Mouse (Mus musculus): ENCODE data around the gene Itpk1. TPM values are rescaled to one million over a fixed set of nuclear protein-coding genes. Genes with fewer than 3 reads are reported as not detected.

Itpk1 gene
- polyA plus RNA-seq, 1 experiment from 2014 or later = 38.7 TPM

GRCm38 (mm10) chr12:102612431-102612830, 92.3 kb downstream of the Itpk1 start:
- Histone ChIP-seq H3K36me3 (no peaks in the 10 kb centered on the region), H3K27ac (replicated peaks) (no peak overlapping the region), H3K9me3 (no peaks in the 10 kb centered on the region), H3K27me3 (no peaks in the 10 kb centered on the region), H3K4me2 (no peak overlapping the region), H3K9ac (no peak overlapping the region), H3K4me1 (replicated peaks) (peaks cover 16% of the 10 kb centered on the region), H3K4me3 (no peak overlapping the region)
- WGBS = 100% methylated on average over 1 of the region's 1 CpGs
- ATAC-seq (ENCODE audit: low FRiP score, low read depth) = no peak

DNA sequence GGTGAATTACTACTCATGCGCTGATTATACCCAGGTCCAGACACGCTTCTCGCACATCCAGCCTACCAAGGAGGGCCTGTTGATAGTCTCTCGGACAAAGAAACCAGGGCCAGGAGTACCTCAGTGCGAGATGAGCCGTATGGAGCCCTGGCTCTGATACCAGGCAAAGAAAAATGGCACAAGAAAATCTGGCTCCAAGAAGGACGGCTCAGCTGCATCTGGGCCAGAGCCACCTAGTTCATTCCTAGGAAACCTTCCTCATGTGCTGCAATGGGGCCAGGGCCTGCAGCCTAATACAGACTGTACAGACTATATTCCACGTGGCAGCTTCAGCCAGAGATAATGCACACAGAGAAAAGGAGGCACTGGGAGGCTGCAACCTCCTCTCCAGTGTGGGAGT, 93.8 kb downstream of the Itpk1 start:
- H3K27ac ChIP-seq (replicated peaks) = no peak overlapping the region
- H3K4me2 ChIP-seq = no peak overlapping the region
- 90% methylated on average over 8 of the region's 8 CpGs for WGBS
- ATAC-seq (ENCODE audit: low FRiP score, low read depth) = no peak
- peaks cover 16% of the 10 kb centered on the region; the same call in 1 of the 2 replicates for H3K4me1 ChIP-seq (replicated peaks)
- no peaks in the 10 kb centered on the region for H3K36me3 ChIP-seq
- no peaks in the 10 kb centered on the region for H3K27me3 ChIP-seq
- H3K9me3 ChIP-seq = no peaks in the 10 kb centered on the region
- H3K9ac ChIP-seq = no peak overlapping the region
- H3K4me3 ChIP-seq = no peak overlapping the region

DNA sequence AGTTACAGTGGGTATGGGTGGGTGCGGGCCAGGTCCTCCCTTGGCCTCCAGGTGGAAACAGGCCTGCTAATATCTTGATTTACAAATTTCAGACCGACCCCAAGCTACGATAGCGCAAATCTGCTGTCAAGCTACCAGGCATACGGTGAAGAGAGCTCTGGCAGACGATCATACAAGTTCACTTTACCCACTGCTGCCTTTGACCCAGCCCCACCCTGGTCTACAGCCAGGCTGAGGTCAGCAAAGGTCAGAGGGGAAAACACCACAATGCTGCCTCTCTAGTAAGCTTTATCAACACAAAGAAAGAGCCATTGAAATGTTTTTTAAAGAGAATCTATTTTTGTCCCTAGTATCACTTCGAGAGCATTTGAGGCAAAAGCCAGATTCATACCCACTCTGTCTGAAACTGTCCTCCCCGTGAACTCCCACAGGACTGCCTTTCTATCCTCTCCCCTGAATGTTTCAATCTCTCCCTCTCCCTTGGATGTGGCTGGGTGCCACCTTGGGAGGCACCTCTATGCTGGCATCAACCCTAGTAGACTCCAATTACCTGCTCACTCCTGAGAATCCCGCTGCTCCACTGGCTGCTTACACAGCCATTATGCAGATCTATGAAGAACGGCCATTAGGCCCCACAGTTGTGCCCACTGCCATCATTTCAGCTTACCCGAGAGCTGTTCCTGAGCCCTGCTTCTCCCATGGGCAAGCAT, 96.8 kb downstream of the Itpk1 start:
- no peak for ATAC-seq (ENCODE audit: low FRiP score, low read depth)
- no peaks in the 10 kb centered on the region for H3K27me3 ChIP-seq
- H3K4me1 ChIP-seq (replicated peaks) = peaks cover 12% of the 10 kb centered on the region; the same call in 1 of the 2 replicates
- H3K4me3 ChIP-seq = no peak overlapping the region
- no peaks in the 10 kb centered on the region for H3K9me3 ChIP-seq
- H3K9ac ChIP-seq = no peak overlapping the region
- no peaks in the 10 kb centered on the region for H3K36me3 ChIP-seq
- 73% methylated on average over 11 of the region's 11 CpGs for WGBS
- no peak overlapping the region for H3K27ac ChIP-seq (replicated peaks)
- H3K4me2 ChIP-seq = no peak overlapping the region

GRCm38 (mm10) chr12:102607066-102607465, 97.7 kb downstream of the Itpk1 start:
- peaks cover 12% of the 10 kb centered on the region for H3K4me1 ChIP-seq (replicated peaks)
- H3K9ac ChIP-seq = no peak overlapping the region
- no peak overlapping the region for H3K4me3 ChIP-seq
- H3K9me3 ChIP-seq = no peaks in the 10 kb centered on the region
- no peak for ATAC-seq (ENCODE audit: low FRiP score, low read depth)
- no peak overlapping the region for H3K4me2 ChIP-seq
- no peaks in the 10 kb centered on the region for H3K36me3 ChIP-seq
- H3K27ac ChIP-seq (replicated peaks) = no peak overlapping the region
- H3K27me3 ChIP-seq = no peaks in the 10 kb centered on the region
- WGBS = 95% methylated on average over 8 of the region's 8 CpGs

GRCm38 (mm10) chr12:102605607-102606006, 99.1 kb downstream of the Itpk1 start:
- Histone ChIP-seq H3K4me3 (no peak overlapping the region), H3K27me3 (no peaks in the 10 kb centered on the region), H3K4me2 (no peak overlapping the region), H3K36me3 (no peaks in the 10 kb centered on the region), H3K4me1 (replicated peaks) (peaks cover 23% of the 10 kb centered on the region), H3K27ac (replicated peaks) (no peak overlapping the region), H3K9me3 (no peaks in the 10 kb centered on the region), H3K9ac (no peak overlapping the region)
- ATAC-seq (ENCODE audit: low FRiP score, low read depth) = no peak
- 90% methylated on average over 6 of the region's 6 CpGs for WGBS

DNA sequence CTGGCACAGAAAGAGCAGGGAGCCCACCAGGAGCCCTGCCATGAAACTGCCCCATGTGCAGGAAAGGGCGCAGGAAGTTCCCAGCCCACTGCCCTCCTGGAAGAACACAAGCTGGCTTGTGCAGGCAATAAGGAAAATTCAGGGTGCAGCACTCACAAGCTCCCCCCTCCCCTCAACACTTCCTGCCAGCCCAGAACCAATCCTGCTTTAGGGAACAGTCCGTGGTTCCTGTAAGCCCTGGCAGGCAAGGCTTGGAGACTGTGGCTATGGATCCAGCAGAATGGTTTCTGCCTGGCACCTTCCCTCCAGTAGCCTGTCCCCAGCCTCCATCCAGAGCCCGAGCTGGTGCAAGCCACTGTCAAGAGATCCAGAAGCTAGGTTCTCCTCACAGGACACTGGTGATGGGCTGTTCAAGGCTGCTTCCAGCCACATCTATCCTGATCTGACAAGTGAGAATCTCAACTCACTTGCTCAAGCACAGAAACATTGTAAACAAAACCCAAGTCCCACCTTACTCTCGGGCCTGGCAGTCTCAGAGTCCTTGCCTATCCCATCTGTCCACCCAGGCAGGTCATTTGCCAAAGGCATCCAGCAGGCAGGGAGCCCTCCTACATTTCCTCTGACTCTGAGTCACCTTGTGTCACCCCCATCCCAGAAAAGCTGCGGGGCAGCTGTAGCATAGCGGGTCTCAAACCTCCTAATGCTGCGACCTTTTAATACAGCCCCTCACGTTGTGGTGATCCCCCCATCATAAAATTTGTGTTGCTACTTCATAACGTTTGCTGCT, 102.3 kb downstream of the Itpk1 start:
- no peaks in the 10 kb centered on the region for H3K27me3 ChIP-seq
- no peaks in the 10 kb centered on the region for H3K36me3 ChIP-seq
- H3K4me1 ChIP-seq (replicated peaks) = peaks cover 32% of the 10 kb centered on the region
- WGBS = 81% methylated on average over 9 of the region's 9 CpGs
- H3K9me3 ChIP-seq = no peaks in the 10 kb centered on the region
- no peak overlapping the region for H3K9ac ChIP-seq
- no peak overlapping the region for H3K27ac ChIP-seq (replicated peaks)
- no peak overlapping the region for H3K4me3 ChIP-seq
- no peak overlapping the region for H3K4me2 ChIP-seq
- ATAC-seq (ENCODE audit: low FRiP score, low read depth) = no peak

- Histone ChIP-seq H3K36me3 (no peaks in the 10 kb centered on the region), H3K4me1 (replicated peaks) (peaks cover 35% of the 10 kb centered on the region), H3K9me3 (no peaks in the 10 kb centered on the region), H3K4me3 (no peak overlapping the region), H3K4me2 (no peak overlapping the region), H3K9ac (no peak overlapping the region), H3K27ac (replicated peaks) (no peak overlapping the region), H3K27me3 (no peaks in the 10 kb centered on the region)
- no peak for ATAC-seq (ENCODE audit: low FRiP score, low read depth)
- whole genome bisulfite sequencing = 35% methylated on average over 8 of the region's 8 CpGs
Observed at GRCm38 (mm10) chr12:102601847-102602246, 102.9 kb downstream of the Itpk1 start.

DNA sequence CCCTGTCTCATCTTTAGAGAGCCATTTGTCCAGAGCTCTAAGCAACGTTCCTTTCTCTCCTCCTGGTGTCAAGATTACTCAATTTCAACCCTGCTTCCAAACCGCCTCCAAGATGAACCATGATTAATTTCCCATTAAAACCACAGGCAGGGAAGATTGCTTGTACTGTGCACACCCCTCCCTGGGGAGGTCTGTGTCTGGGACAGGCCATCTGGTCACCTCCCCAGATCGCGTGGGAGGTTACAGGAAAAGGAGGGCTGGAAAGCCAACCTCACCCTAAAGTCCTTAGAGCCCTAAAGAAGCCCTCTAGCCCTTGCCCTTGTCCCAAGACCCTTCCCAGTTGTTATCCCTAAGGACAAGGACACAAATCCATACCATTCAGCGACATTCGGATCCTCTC, 104.4 kb downstream of the Itpk1 start:
- Histone ChIP-seq H3K4me2 (no peak overlapping the region), H3K4me1 (replicated peaks) (peaks cover 35% of the 10 kb centered on the region), H3K27ac (replicated peaks) (no peak overlapping the region), H3K4me3 (no peak overlapping the region), H3K36me3 (no peaks in the 10 kb centered on the region), H3K9ac (no peak overlapping the region), H3K9me3 (no peaks in the 10 kb centered on the region), H3K27me3 (no peaks in the 10 kb centered on the region)
- ATAC-seq (ENCODE audit: low FRiP score, low read depth) = no peak
- WGBS = 54% methylated on average over 6 of the region's 6 CpGs

- H3K9ac ChIP-seq = no peak overlapping the region
- no peak overlapping the region for H3K4me2 ChIP-seq
- no peak overlapping the region for H3K4me3 ChIP-seq
- no peak overlapping the region for H3K27ac ChIP-seq (replicated peaks)
- peak; percentile 47; the same call in 1 of the 2 replicates for ATAC-seq (ENCODE audit: low FRiP score, low read depth)
- no peaks in the 10 kb centered on the region for H3K9me3 ChIP-seq
- no peaks in the 10 kb centered on the region for H3K36me3 ChIP-seq
- 55% methylated on average over 7 of the region's 7 CpGs for WGBS
- no peaks in the 10 kb centered on the region for H3K27me3 ChIP-seq
- peaks cover 36% of the 10 kb centered on the region for H3K4me1 ChIP-seq (replicated peaks)
Observed at GRCm38 (mm10) chr12:102599801-102600200, 104.9 kb downstream of the Itpk1 start.

DNA sequence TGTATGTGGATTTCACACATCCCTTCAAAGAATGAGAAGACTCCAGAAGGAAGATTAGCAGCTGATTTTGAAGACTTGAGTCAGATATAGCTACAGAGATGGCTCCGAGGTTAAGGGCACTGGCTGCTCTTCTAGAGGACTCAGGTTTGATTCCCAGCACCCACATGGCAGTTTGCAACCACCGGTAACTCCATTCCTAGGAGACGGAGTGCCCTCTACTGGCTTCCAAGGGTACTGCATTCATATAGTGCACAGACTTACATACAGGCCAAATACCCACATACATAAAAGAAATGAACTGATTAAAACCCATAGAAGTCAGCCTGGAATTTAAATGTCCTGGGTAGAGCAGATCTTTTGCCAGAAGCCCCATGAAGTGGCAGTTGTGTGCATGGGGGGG, 106.2 kb downstream of the Itpk1 start:
- no peak overlapping the region for H3K4me3 ChIP-seq
- 96% methylated on average over 3 of the region's 3 CpGs for WGBS
- no peak overlapping the region for H3K9ac ChIP-seq
- no peaks in the 10 kb centered on the region for H3K9me3 ChIP-seq
- no peaks in the 10 kb centered on the region for H3K27me3 ChIP-seq
- no peak for ATAC-seq (ENCODE audit: low FRiP score, low read depth)
- no peak overlapping the region for H3K4me2 ChIP-seq
- no peaks in the 10 kb centered on the region for H3K36me3 ChIP-seq
- H3K27ac ChIP-seq (replicated peaks) = no peak overlapping the region
- H3K4me1 ChIP-seq (replicated peaks) = peaks cover 41% of the 10 kb centered on the region

GRCm38 (mm10) chr12:102597466-102597865, 107.3 kb downstream of the Itpk1 start:
- Histone ChIP-seq H3K4me3 (no peak overlapping the region), H3K27me3 (no peaks in the 10 kb centered on the region), H3K27ac (replicated peaks) (no peak overlapping the region), H3K4me2 (no peak overlapping the region), H3K9ac (no peak overlapping the region), H3K36me3 (no peaks in the 10 kb centered on the region), H3K9me3 (no peaks in the 10 kb centered on the region), H3K4me1 (replicated peaks) (peaks cover 43% of the 10 kb centered on the region)
- WGBS = 62% methylated on average over 4 of the region's 4 CpGs
- no peak for ATAC-seq (ENCODE audit: low FRiP score, low read depth)

DNA sequence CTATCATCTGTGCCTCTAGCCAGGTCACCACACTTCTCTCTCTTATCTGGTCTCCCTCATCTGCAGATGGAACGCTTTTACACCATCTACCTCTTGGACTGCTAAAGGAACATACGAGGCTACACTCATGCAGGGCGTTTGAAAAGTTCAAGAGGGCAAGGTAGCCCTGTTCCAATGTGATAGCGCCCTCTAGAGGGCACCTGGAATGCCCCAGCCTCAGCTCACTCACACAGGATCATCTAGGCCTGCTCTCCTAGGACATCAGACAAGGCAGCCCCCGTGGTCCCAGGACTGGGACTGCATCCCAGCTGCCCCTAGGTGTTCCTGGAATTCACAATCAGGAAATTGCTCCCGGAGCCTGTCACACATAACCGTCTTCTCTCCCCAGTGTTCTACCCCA, 108.3 kb downstream of the Itpk1 start:
- Histone ChIP-seq H3K4me3 (no peak overlapping the region), H3K4me2 (no peak overlapping the region), H3K27ac (replicated peaks) (no peak overlapping the region), H3K4me1 (replicated peaks) (peaks cover 33% of the 10 kb centered on the region), H3K9ac (no peak overlapping the region), H3K27me3 (no peaks in the 10 kb centered on the region), H3K9me3 (no peaks in the 10 kb centered on the region), H3K36me3 (no peaks in the 10 kb centered on the region)
- 78% methylated on average over 7 of the region's 7 CpGs for WGBS
- no peak for ATAC-seq (ENCODE audit: low FRiP score, low read depth)

Data from hindbrain, embryonic 15.5 days (tissue).